Mouse (Mus musculus) adrenal gland (tissue): ENCODE data around the gene Bnc1.

Experiments
- intact Hi-C: fragments of 180-260 bp; cut with DNase I; formaldehyde crosslinking; loops from one replicate; pipeline ENCODE4 v1.15.1; 2025
- long read RNA-seq, 2 experiments: library from polyadenylated mRNA; unstranded; transcript quantifications; one replicate each; pipeline ENCODE4 v2.0.0; 2020; ENCODE audit warnings: borderline replicate concordance in 1 of 2; ENCODE audit not compliant: insufficient replicate concordance in 1 of 2

Bnc1 gene
- long read RNA-seq, experiment 1, result 0 reads
- long read RNA-seq, experiment 2, result 0 reads

GRCm38 (mm10) chr7:81992131-81993061 lies at the start of gene Bnc1:
Bnc1 (minus strand) TSS chr7:81992292.
- intact Hi-C loops, result no loop called here

- intact Hi-C loops, result no loop called here
Measured at GRCm38 (mm10) chr7:82033347-82033746, 41.3 kb upstream of the Bnc1 start.

- intact Hi-C loops, result no loop called here
Measured at GRCm38 (mm10) chr7:82029666-82030065, 37.6 kb upstream of the Bnc1 start.

GRCm38 (mm10) chr7:82025802-82026201 lies 33.7 kb upstream of the Bnc1 start:
- intact Hi-C loops, result no loop called here

- intact Hi-C loops, result no loop called here
Measured at GRCm38 (mm10) chr7:82023676-82024075, 31.6 kb upstream of the Bnc1 start.

GRCm38 (mm10) chr7:82022404-82022803 lies 30.3 kb upstream of the Bnc1 start:
- intact Hi-C loops, result no loop called here

- intact Hi-C loops, result no loop called here
Measured at GRCm38 (mm10) chr7:82018031-82018430, 25.9 kb upstream of the Bnc1 start.

GRCm38 (mm10) chr7:82016751-82017710 lies 24.9 kb upstream of the Bnc1 start:
- intact Hi-C loops, result no loop called here

GRCm38 (mm10) chr7:82012472-82012871 lies 20.4 kb upstream of the Bnc1 start:
- intact Hi-C loops, result no loop called here

GRCm38 (mm10) chr7:82011534-82012401 lies 19.7 kb upstream of the Bnc1 start:
- intact Hi-C loops, result no loop called here

GRCm38 (mm10) chr7:82007151-82007550 lies 15.1 kb upstream of the Bnc1 start:
- intact Hi-C loops, result no loop called here

- intact Hi-C loops, result no loop called here
Measured at GRCm38 (mm10) chr7:82004228-82004627, 12.1 kb upstream of the Bnc1 start.

GRCm38 (mm10) chr7:81999816-82000215 lies 7.7 kb upstream of the Bnc1 start:
- intact Hi-C loops, result no loop called here

GRCm38 (mm10) chr7:81999372-81999771 lies 7.3 kb upstream of the Bnc1 start:
- intact Hi-C loops, result no loop called here

GRCm38 (mm10) chr7:81995975-81996374 lies 3.9 kb upstream of the Bnc1 start:
- intact Hi-C loops, result no loop called here

GRCm38 (mm10) chr7:81995126-81995525 lies 3.0 kb upstream of the Bnc1 start:
- intact Hi-C loops, result no loop called here

- intact Hi-C loops, result no loop called here
Measured at GRCm38 (mm10) chr7:81993140-81993539, 1.0 kb upstream of the Bnc1 start.

GRCm38 (mm10) chr7:81991611-81992061 lies 456 bp downstream of the Bnc1 start:
- intact Hi-C loops, result no loop called here

GRCm38 (mm10) chr7:81991116-81991515 lies 976 bp downstream of the Bnc1 start:
- intact Hi-C loops, result no loop called here

- intact Hi-C loops, result no loop called here
Measured at GRCm38 (mm10) chr7:81983651-81984050, 8.4 kb downstream of the Bnc1 start.

- intact Hi-C loops, result no loop called here
Measured at GRCm38 (mm10) chr7:81978304-81978703, 13.8 kb downstream of the Bnc1 start.
